Mouse (Mus musculus): ENCODE measurements around the gene Ercc6.

Ercc6 gene

GRCm38 (mm10) chr14:32572519-32572918 lies 59.2 kb downstream of the Ercc6 start:
- DNase-seq (ENCODE audit: low spot score in 2 of 2), result no peak

GRCm38 (mm10) chr14:32578420-32578819 lies 65.1 kb downstream of the Ercc6 start:
- DNase-seq (ENCODE audit: low spot score in 2 of 2), result no peak

- DNase-seq (ENCODE audit: low spot score in 2 of 2), result no peak
These were observed 70.4 kb downstream of the Ercc6 start for GRCm38 (mm10) chr14:32583696-32584095.

DNA sequence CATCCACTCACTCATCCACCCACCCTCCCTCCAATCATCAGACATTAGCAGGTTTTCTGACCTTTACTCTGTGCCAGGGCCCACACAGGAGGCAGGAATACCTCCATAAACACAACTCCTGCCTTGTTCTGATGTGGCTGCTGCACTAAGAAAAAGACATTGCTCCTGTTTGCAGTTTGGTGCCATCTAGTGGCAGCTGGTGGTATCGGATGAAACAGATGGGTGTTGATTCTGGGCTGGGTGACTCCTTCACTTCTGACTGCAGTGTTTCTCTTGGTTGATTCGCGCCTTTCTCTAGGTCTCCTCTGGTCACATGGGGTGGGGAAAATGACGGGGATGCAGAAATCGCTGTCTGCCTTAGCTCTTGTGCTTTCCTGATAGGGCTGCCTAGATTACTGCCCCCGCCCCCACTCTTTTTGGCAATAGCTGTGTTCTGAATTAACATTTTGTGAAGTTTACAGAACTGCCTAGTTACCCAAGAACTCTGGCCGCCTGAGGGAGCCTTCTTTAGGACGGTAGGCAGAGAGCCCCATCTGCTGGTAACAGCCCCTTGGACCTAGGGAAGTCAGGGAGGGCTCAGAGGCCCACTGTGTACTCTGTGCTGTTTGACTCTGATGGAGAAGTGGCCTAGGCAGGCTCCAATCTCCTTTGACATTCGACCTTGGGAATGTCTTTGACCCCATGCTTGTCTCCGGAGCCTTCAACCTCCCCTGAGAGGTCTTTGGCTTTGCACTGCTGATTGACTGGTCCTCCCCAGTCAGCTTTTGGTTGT lies 73.9 kb downstream of the Ercc6 start:
- DNase-seq (ENCODE audit: low spot score in 2 of 2), result peak; percentile 16 to 65

- DNase-seq (ENCODE audit: low spot score in 2 of 2), result no peak
These were observed 77.1 kb downstream of the Ercc6 start for GRCm38 (mm10) chr14:32590377-32590776.

GRCm38 (mm10) chr14:32597232-32598231 lies 84.2 kb downstream of the Ercc6 start:
- peak in 1 of 2 experiments; percentile 55 for DNase-seq (ENCODE audit: low spot score in 2 of 2)

DNA sequence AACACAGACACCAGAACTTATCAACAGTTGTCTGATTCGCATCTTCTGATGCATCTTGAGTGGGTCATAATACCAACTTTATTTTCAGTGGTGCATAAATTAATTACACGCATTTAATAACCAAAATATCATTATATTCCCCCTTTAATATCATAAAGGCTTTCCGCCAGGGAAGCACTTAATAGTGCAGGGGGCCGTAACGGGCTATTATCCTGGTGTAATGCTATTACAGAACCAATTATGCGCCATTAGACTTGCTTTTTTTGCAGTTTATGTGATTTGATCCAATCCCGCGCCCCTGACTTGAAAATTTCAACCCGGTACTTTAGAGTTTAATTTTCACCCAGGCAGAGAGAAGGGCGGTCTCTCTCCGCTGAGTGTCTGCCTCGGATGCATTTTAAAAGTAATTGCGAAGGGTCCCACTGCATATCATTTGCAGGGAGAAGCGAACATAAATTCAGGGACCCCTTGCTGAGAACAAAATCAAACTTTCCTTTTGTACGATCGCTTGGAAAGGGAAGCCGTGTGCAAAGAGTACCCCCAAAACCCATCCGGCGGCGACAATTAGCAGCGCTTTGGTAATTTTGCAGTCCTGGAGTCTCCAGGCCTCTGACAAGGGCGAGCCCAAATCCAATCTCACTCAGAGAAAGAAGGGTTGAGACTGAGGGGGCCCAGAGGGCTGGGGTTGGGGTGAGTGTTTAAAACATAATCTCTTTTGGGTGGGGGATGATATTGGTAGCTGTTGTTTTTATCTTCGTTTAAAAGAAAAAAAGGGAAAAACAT lies 85.3 kb downstream of the Ercc6 start:
- DNase-seq (ENCODE audit: low spot score in 2 of 2), result no peak

GRCm38 (mm10) chr14:32599290-32600041 lies 86.1 kb downstream of the Ercc6 start, which contains the start of gene Prrxl1:
Prrxl1 (plus strand) TSS chr14:32599407.
- DNase-seq (ENCODE audit: low spot score in 2 of 2), result no peak

- DNase-seq (ENCODE audit: low spot score in 2 of 2), result no peak
These were observed 86.8 kb downstream of the Ercc6 start for GRCm38 (mm10) chr14:32600110-32600509.

DNA sequence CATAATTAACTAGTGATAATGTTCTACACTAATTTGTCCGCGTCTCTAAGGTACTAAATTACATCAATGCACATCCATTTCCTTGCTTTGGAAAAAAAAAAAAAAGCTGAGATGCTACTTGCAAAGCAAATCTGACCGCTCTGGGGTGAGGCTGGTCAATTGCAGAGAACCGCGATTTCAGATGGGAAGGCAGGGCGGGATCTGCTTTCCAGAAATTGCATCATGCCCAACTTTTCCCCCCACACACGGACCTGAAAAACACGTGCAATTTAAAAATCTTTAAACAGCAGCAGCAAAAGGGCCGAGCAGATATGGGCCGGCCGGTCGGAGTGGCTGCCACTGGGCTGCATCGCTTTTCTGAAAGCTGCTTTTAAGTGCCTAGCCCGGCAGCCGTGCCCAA lies 92.2 kb downstream of the Ercc6 start:
- DNase-seq (ENCODE audit: low spot score in 2 of 2), result no peak

- no peak for DNase-seq (ENCODE audit: low spot score in 2 of 2)
These were observed 93.0 kb downstream of the Ercc6 start for GRCm38 (mm10) chr14:32606316-32606715.

- DNase-seq (ENCODE audit: low spot score in 2 of 2), result no peak
These were observed 96.1 kb downstream of the Ercc6 start for GRCm38 (mm10) chr14:32609392-32609791.

GRCm38 (mm10) chr14:32617253-32617652 lies 103.9 kb downstream of the Ercc6 start:
- DNase-seq (ENCODE audit: low spot score in 2 of 2), result no peak

GRCm38 (mm10) chr14:32624245-32624644 lies 110.9 kb downstream of the Ercc6 start:
- DNase-seq (ENCODE audit: low spot score in 2 of 2), result no peak

DNA sequence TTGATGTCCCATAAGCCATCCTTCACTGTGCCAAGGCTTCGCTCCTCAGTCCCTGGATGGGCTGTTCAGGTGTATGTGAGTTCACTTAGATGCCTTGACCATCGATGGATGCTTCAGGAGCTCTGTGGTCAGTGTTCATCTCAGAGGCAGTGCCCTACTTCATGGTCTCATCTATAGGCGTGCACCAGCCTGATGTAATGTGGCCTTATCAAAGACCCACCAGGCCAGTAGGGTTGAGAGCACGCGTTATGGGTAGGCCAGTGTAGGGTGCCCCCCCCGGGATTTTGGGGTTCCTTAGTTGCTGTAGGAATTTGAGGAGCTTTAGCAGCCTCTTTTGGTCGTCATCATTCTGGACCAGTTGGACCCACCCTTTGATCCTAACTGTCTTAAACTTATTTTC lies 111.5 kb downstream of the Ercc6 start:
- no peak for DNase-seq (ENCODE audit: low spot score in 2 of 2)

GRCm38 (mm10) chr14:32627271-32627670 lies 114.0 kb downstream of the Ercc6 start:
- no peak for DNase-seq (ENCODE audit: low spot score in 2 of 2)

- no peak for DNase-seq (ENCODE audit: low spot score in 2 of 2)
These were observed 115.3 kb downstream of the Ercc6 start for GRCm38 (mm10) chr14:32628584-32628983.

Data from thymus, postnatal 10 days (tissue).